Comparison of ENCODE assay signal across 21 mouse cellular contexts in genomic region chr8:57443289-57443688, GRCm38 (mm10). TPM values are rescaled to one million over a fixed set of nuclear protein-coding genes. Genes with fewer than 3 reads are reported as not detected.
"Had no signal": no experiment of that assay in that cellular context is flagged by ENCODE, and none has a peak within 500 bp of the region (broad histone marks: within the 10 kb centered on the region; RNA-seq: fewer than 3 reads in every experiment).

No protein-coding gene starts in this region.

- H3K9me3 ChIP-seq: liver, embryonic 15.5 days; lung, embryonic 15.5 days; midbrain, embryonic 10.5 days; midbrain, embryonic 12.5 days; neural tube, embryonic 12.5 days; stomach, embryonic 15.5 days had no signal

- H3K9ac ChIP-seq: liver, embryonic 15.5 days; liver, postnatal 0 days; lung, embryonic 15.5 days; midbrain, embryonic 12.5 days; neural tube, embryonic 12.5 days; stomach, embryonic 15.5 days had no signal

- H3K4me3 ChIP-seq: liver, embryonic 15.5 days; lung, embryonic 15.5 days; midbrain, embryonic 10.5 days; midbrain, embryonic 12.5 days; myocyte; neural tube, embryonic 12.5 days; stomach, embryonic 15.5 days had no signal

- H3K4me1 ChIP-seq: liver, embryonic 15.5 days; lung, embryonic 15.5 days; neural tube, embryonic 12.5 days; stomach, embryonic 15.5 days had no signal

- ATAC-seq: liver, postnatal 0 days; lung, postnatal 0 days; midbrain, embryonic 16.5 days had no signal

- H3K4me2 ChIP-seq: liver, embryonic 15.5 days; lung, embryonic 15.5 days; midbrain, embryonic 12.5 days; neural tube, embryonic 12.5 days; stomach, embryonic 15.5 days had no signal

- DNase-seq: liver, postnatal 0 days; lung, adult 2 months; lung, postnatal 14 days; lung, postnatal 36 days; midbrain, embryonic 14.5 days; right cerebral cortex, postnatal 14 days; thymus, adult 2 months; thymus, postnatal 25 days had no signal

- H3K36me3 ChIP-seq: liver, embryonic 15.5 days; lung, embryonic 15.5 days; midbrain, embryonic 10.5 days; midbrain, embryonic 12.5 days; neural tube, embryonic 12.5 days; stomach, embryonic 15.5 days had no signal

- H3K27ac ChIP-seq: liver, embryonic 15.5 days; lung, embryonic 15.5 days; macrophage; midbrain, embryonic 10.5 days; midbrain, embryonic 12.5 days; neural tube, embryonic 12.5 days; stomach, embryonic 15.5 days; stomach, postnatal 0 days had no signal

- H3K27me3 ChIP-seq: liver, embryonic 15.5 days; lung, embryonic 15.5 days; midbrain, embryonic 12.5 days; neural tube, embryonic 12.5 days; stomach, embryonic 15.5 days had no signal

RNA-seq across cellular contexts. Expression of gene Scrg1, which starts 12.4 kb away (rescaled TPM):
- total RNA-seq: megakaryocyte-erythroid progenitor cell, adult 5-6 weeks had no signal
- polyA plus RNA-seq: macrophage; midbrain, embryonic 12.5 days; myocyte; testis, adult 2 months had no signal
